Mouse (Mus musculus) hindbrain, embryonic 16.5 days (tissue): Measurements from ENCODE around the gene Ankrd37. TPM values are rescaled to one million over a fixed set of nuclear protein-coding genes. Genes with fewer than 3 reads are reported as not detected.

Experiments used
- ATAC-seq: fragments of 200-750 bp; cut with Nextera tagmentation; 2 replicates; pipeline ENCODE4 v1.8.0; 2017; ENCODE audit warnings: moderate TSS enrichment, moderate library complexity
- H3K27ac ChIP-seq: fragments of 300-500 bp; sonication (generic); 2 replicates; pipeline ENCODE4 v1.5.1; 2014; ENCODE audit warnings: low read depth, mild to moderate bottlenecking, control low read depth, low read length, moderate library complexity
- H3K27me3 ChIP-seq: fragments of 300-500 bp; sonication (generic); replicated peaks from 2 replicates; pipeline ENCODE4 v1.6.1; 2014; ENCODE audit warnings: low read length; ENCODE audit not compliant: control insufficient read depth, insufficient read depth
- H3K36me3 ChIP-seq: fragments of 300-500 bp; sonication (generic); 2 replicates; pipeline ENCODE4 v1.6.1; 2014; ENCODE audit warnings: mild to moderate bottlenecking, low read length, moderate library complexity, mixed read lengths; ENCODE audit not compliant: control insufficient read depth, insufficient read depth
- H3K4me1 ChIP-seq: fragments of 300-500 bp; sonication (generic); 2 replicates; pipeline ENCODE4 v1.6.1; 2014; ENCODE audit warnings: low read depth, low read length; ENCODE audit not compliant: control insufficient read depth, insufficient read depth
- H3K4me2 ChIP-seq: fragments of 300-500 bp; sonication (generic); 2 replicates; pipeline ENCODE4 v1.6.1; 2014; ENCODE audit warnings: mild to moderate bottlenecking, low read length, control low read depth, moderate library complexity
- H3K4me3 ChIP-seq: fragments of 300-500 bp; sonication (generic); 2 replicates; pipeline ENCODE4 v1.5.1; 2014; ENCODE audit warnings: mild to moderate bottlenecking, low read length, control low read depth, moderate library complexity
- H3K9ac ChIP-seq: fragments of 300-500 bp; sonication (generic); 2 replicates; pipeline ENCODE4 v1.6.1; 2014; ENCODE audit warnings: low read depth, mild to moderate bottlenecking, control low read depth, low read length, moderate library complexity
- H3K9me3 ChIP-seq: fragments of 300-500 bp; sonication (generic); 2 replicates; pipeline ENCODE4 v1.6.1; 2014; ENCODE audit warnings: mild to moderate bottlenecking, low read length, moderate library complexity; ENCODE audit not compliant: control insufficient read depth
- WGBS: fragments of 180-500 bp; shearing (Covaris S2); extraction: QIAGEN DNeasy Blood & Tissue Kit; methylation state at CpG from one replicate; pipeline ENCODE4 v1.1.7; 2014; 5-methylcytosine and 5-hydroxymethylcytosine counted together
- polyA plus RNA-seq: library from polyadenylated mRNA; unstranded; fragments of >200 nt; fragmentation: Nextera tagmentation; extraction: Ambion mirVana; gene quantifications from 2 replicates; pipeline ENCODE4 v1.2.1, GENCODE M21; 2015

Ankrd37 gene
- polyA plus RNA-seq, 1 experiment from 2014 or later = 44.0 TPM

- H3K9ac ChIP-seq = no peak overlapping the region
- H3K27ac ChIP-seq = no peak overlapping the region
- no peaks in the 10 kb centered on the region for H3K4me1 ChIP-seq
- H3K27me3 ChIP-seq = no peaks in the 10 kb centered on the region
- peaks cover 8% of the 10 kb centered on the region for H3K36me3 ChIP-seq
- 84% methylated on average over 3 of the region's 3 CpGs for WGBS
- H3K4me3 ChIP-seq = no peak overlapping the region
- no peaks in the 10 kb centered on the region for H3K9me3 ChIP-seq
- H3K4me2 ChIP-seq = no peak overlapping the region
- no peak for ATAC-seq
These were observed 18.8 kb downstream of the Ankrd37 start for GRCm38 (mm10) chr8:45986665-45987064.

DNA sequence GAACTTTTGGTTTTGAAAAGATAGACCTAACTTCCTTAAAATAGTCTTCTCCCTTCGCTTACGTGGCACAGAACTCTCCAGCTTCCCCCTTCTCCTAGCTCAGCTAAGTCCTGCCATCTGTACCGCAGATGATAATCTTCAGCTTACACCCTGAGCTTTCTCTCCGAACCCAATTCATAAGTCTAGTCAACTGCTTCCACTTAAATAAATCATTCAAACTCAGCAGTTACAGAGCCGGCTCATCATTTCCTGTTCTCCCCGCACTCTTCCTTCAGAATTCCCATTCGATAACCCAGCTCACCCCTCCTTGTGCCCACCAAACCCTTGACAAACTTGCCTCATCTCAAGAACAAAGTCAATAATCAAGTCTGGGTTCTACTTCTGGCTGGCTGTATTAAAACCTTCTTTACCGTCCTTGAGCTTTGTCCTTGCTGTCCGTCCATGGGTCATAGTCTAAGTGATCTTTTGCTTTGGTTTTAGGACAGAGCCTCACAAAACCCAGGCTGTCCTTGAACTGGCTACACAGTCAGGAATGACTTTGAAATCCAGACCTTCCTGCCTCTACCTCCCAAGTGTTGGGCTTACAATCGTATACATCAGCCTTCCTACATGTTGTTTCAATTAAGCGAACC lies 29.6 kb downstream of the Ankrd37 start:
- Histone ChIP-seq H3K36me3 (peaks cover 9% of the 10 kb centered on the region), H3K4me2 (peak overlapping the region; percentile 86), H3K27ac (no peak overlapping the region; the same call in 1 of the 2 replicates), H3K4me1 (peaks cover 12% of the 10 kb centered on the region), H3K27me3 (no peaks in the 10 kb centered on the region), H3K4me3 (peak overlapping the region; percentile 71), H3K9me3 (peaks cover 5% of the 10 kb centered on the region), H3K9ac (peak overlapping the region; percentile 72)
- no peak for ATAC-seq
- 68% methylated on average over 11 of the region's 11 CpGs for WGBS

GRCm38 (mm10) chr8:45975126-45975836 lies 30.2 kb downstream of the Ankrd37 start, which contains the start of the genes 1700029J07Rik and Ufsp2:
Gene 1700029J07Rik, minus strand, starts transcription at chr8:45975252.
Gene Ufsp2, plus strand, starts transcription at chr8:45975528.
- peak within 1 kb of the TSS; percentile 84 for H3K27ac ChIP-seq
- under 1% methylated on average over 57 of the region's 57 CpGs for WGBS

DNA sequence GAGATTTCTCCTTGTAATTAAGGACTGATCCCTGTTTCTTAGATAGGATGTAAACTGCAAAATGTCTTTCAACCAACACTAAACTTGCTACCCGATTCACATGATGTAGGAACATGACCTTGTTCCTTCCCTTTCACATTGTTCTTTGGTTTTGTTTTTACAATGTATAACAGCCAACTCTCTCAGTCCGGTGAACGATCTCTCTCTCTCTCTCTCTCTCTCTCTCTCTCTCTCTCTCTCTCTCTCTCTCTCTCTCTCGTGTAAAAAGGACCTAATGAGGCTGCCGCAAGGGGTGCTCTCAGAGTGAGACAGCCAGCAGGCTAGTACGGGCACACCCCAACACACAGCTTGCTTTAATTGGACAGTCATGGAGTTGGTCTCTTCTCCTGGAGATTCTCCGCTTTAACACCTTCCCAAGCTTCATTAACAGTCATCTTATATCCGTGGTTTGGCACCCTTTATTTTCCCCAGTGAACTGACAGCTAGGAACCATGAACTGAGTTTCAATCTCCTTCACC lies 31.5 kb downstream of the Ankrd37 start:
- 70% methylated on average over 8 of the region's 8 CpGs for WGBS
- peak overlapping the region; percentile 86 for H3K4me2 ChIP-seq
- H3K36me3 ChIP-seq = peaks cover 3% of the 10 kb centered on the region; the same call in 1 of the 2 replicates
- peaks cover 6% of the 10 kb centered on the region for H3K9me3 ChIP-seq
- H3K27ac ChIP-seq = no peak overlapping the region
- no peak overlapping the region for H3K9ac ChIP-seq
- H3K4me3 ChIP-seq = no peak overlapping the region
- no peaks in the 10 kb centered on the region for H3K27me3 ChIP-seq
- ATAC-seq = no peak
- peaks cover 12% of the 10 kb centered on the region for H3K4me1 ChIP-seq

More at GRCm38 (mm10) chr8:45975126-45975836, 30.2 kb downstream of the Ankrd37 start, which contains the start of the genes 1700029J07Rik and Ufsp2:
- Histone ChIP-seq H3K4me3 (peak within 1 kb of the TSS; percentile 71), H3K9ac (peak within 1 kb of the TSS; percentile 81), H3K4me1 (peaks cover 12% of the 10 kb centered on the region), H3K9me3 (peaks cover 6% of the 10 kb centered on the region), H3K36me3 (peaks cover 6% of the 10 kb centered on the region; the same call in 1 of the 2 replicates), H3K27me3 (no peaks in the 10 kb centered on the region), H3K4me2 (peak within 1 kb of the TSS; percentile 86)
- ATAC-seq = peak; percentile 99

GRCm38 (mm10) chr8:45970894-45971293 lies 34.6 kb downstream of the Ankrd37 start:
- H3K9me3 ChIP-seq = peaks cover 6% of the 10 kb centered on the region
- no peak for ATAC-seq
- H3K27me3 ChIP-seq = no peaks in the 10 kb centered on the region
- H3K4me3 ChIP-seq = no peak overlapping the region
- H3K9ac ChIP-seq = no peak overlapping the region
- H3K27ac ChIP-seq = no peak overlapping the region
- WGBS = 97% methylated on average over 12 of the region's 12 CpGs
- H3K4me1 ChIP-seq = peaks cover 7% of the 10 kb centered on the region
- H3K4me2 ChIP-seq = no peak overlapping the region
- no peaks in the 10 kb centered on the region; the same call in 1 of the 2 replicates for H3K36me3 ChIP-seq

DNA sequence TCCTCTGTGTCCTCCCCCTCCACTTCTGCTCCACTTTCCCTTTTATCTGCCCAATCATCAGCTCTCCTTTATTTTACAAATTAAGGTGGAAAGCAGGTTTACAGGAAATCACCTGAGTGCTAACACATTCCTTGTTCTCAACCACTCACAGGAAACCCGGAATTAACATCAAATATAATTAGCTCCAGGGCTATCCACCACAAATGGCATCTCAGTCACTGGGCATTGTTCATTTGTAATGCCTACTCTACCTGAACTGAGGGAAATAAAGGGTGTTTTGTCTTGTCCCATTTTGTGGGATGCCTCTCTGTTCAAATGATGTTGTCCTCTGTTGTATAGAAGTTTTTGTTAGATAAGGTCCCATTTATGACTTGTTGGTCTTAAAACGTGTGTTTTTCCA lies 54.9 kb downstream of the Ankrd37 start:
- Histone ChIP-seq H3K9me3 (no peaks in the 10 kb centered on the region), H3K27me3 (no peaks in the 10 kb centered on the region), H3K9ac (no peak overlapping the region), H3K4me2 (no peak overlapping the region), H3K4me1 (no peaks in the 10 kb centered on the region), H3K27ac (no peak overlapping the region), H3K36me3 (no peaks in the 10 kb centered on the region), H3K4me3 (no peak overlapping the region)
- WGBS = 54% methylated on average over 2 of the region's 2 CpGs
- ATAC-seq = no peak

Other genes with a start within 250 kb of the Ankrd37 start
- gene Pdlim3, start 120.2 kb downstream of the Ankrd37 start, polyA plus RNA-seq = 19.7 and 27.2 TPM in 2 replicates
- gene Ccdc110, start 71.1 kb downstream of the Ankrd37 start, polyA plus RNA-seq = 0.19 and 0.20 TPM in 2 replicates
- 6.3 and 8.1 TPM in 2 replicates for gene 1700029J07Rik, start 30.5 kb downstream of the Ankrd37 start, polyA plus RNA-seq
- gene Ufsp2, start 30.2 kb downstream of the Ankrd37 start, polyA plus RNA-seq = 60.8 and 63.1 TPM in 2 replicates
- gene Lrp2bp, start 6.4 kb downstream of the Ankrd37 start, polyA plus RNA-seq = 0.54 and 0.84 TPM in 2 replicates
- gene Cfap97, start 146.1 kb upstream of the Ankrd37 start, polyA plus RNA-seq = 21.0 and 23.7 TPM in 2 replicates
- 9.8 and 10.9 TPM in 2 replicates for gene Snx25, start 146.5 kb upstream of the Ankrd37 start, polyA plus RNA-seq
- gene Slc25a4, start 205.6 kb upstream of the Ankrd37 start, polyA plus RNA-seq = 1,030 and 1,170 TPM in 2 replicates